Comparison of ENCODE assay signal across 10 mouse cellular contexts in the genomic region with DNA sequence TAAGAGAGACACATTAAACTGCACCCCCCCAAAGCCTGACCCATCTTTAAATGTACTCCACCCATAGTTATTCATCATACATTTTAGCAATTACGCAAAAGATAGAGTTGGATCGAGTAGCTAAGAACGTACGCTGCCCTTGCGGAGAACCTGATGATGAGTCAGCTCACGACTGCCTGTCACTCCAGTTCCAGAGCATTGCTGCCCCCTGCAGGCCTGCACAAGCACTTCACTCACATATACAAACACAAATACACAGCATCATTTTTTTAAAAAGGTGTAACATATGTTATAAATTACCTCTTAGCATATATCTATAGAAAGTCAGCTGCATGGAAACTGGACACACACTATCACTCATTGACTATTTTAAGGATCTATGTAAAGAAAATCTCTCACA. TPM values are rescaled to one million over a fixed set of nuclear protein-coding genes. Genes with fewer than 3 reads are reported as not detected.
A peak's percentile ranks its signal among the peaks of the same experiment; 100 is the strongest.
DNase-seq lines count a peak whose midpoint lies in the region; TF ChIP-seq lines count a peak whose summit lies in the region.
"Had no signal": no experiment of that assay in that cellular context is flagged by ENCODE, and none has a peak within 500 bp of the region (broad histone marks: within the 10 kb centered on the region; RNA-seq: fewer than 3 reads in every experiment).

No protein-coding gene starts in this region.

- no peak for DNase-seq in heart, adult 2 months
- no peak for DNase-seq in heart, adult 9 months (ENCODE audit: low spot score in 2 of 2)
- peak; percentile 9 for DNase-seq in ovary, postnatal 36 days (ENCODE audit: low spot score)
- DNase-seq in ovary, adult 18-20 months (ENCODE audit: low spot score): no peak
- DNase-seq in embryonic facial prominence, embryonic 10.5 days (ENCODE audit: low spot score): peak; percentile 47
- peak; percentile 48 for DNase-seq in mesoderm, embryonic 11.5 days (ENCODE audit: low read depth, low spot score)
- DNase-seq in layer of hippocampus, adult 11-12 months (ENCODE audit: low spot score): no peak
- no peak for DNase-seq in thymus, postnatal 10 days (ENCODE audit: low spot score in 2 of 2)

- no peak overlapping the region for H3K4me3 ChIP-seq in heart, adult 2 months
- no peak overlapping the region for H3K4me3 ChIP-seq in embryonic facial prominence, embryonic 10.5 days

- peak; percentile 54 for TF ChIP-seq CTCF in heart, adult 2 months (IDR thresholded peaks at IDR 0.05)

- no peaks in the 10 kb centered on the region for H3K79me2 ChIP-seq in heart, adult 2 months (replicated peaks; ENCODE audit: control insufficient read depth, insufficient read depth, low read length)

- TF ChIP-seq EP300 in heart, adult 2 months (IDR thresholded peaks at IDR 0.05; ENCODE audit: insufficient read depth, low read depth, low read length): no peak

- H3K4me1 ChIP-seq in heart, adult 2 months (ENCODE audit: control insufficient read depth, insufficient read depth, low read length): no peaks in the 10 kb centered on the region
- H3K4me1 ChIP-seq in embryonic facial prominence, embryonic 10.5 days: no peaks in the 10 kb centered on the region

- no peak overlapping the region for H3K27ac ChIP-seq in heart, adult 2 months
- no peak overlapping the region for H3K27ac ChIP-seq in embryonic facial prominence, embryonic 10.5 days (replicated peaks)
- H3K27ac ChIP-seq: macrophage had no signal

- 49% methylated on average over 6 of the region's 6 CpGs for WGBS in heart, adult 2 months
- WGBS in embryonic facial prominence, embryonic 10.5 days: 57% methylated on average over 6 of the region's 6 CpGs

- no peaks in the 10 kb centered on the region for H3K36me3 ChIP-seq in heart, adult 2 months (ENCODE audit: control insufficient read depth, insufficient read depth, low read length)
- no peaks in the 10 kb centered on the region for H3K36me3 ChIP-seq in embryonic facial prominence, embryonic 10.5 days (replicated peaks)
- H3K36me3 ChIP-seq: G1E had no signal

- intact Hi-C loops in heart, adult 2 months (cut with DNase I): no loop called here

- TF ChIP-seq POLR2A in heart, adult 2 months (IDR thresholded peaks at IDR 0.05; ENCODE audit: insufficient read depth, low read depth, low read length): no peak

- H3K27me3 ChIP-seq in heart, adult 2 months (ENCODE audit: control insufficient read depth, insufficient read depth, low read length): no peaks in the 10 kb centered on the region
- H3K27me3 ChIP-seq in embryonic facial prominence, embryonic 10.5 days (replicated peaks; ENCODE audit: low read depth, poor library complexity, severe bottlenecking): no peaks in the 10 kb centered on the region

- H3K9me3 ChIP-seq in embryonic facial prominence, embryonic 10.5 days: no peaks in the 10 kb centered on the region

- H3K9ac ChIP-seq in heart, adult 2 months (ENCODE audit: low read depth, low read length): no peak overlapping the region

RNA-seq across cellular contexts. Expression of a gene that starts 29.9 kb away (rescaled TPM):
- under 1 TPM; 0.65 to 0.96 TPM for total RNA-seq in heart, adult 2 months (2021)
- polyA plus RNA-seq in heart, adult 2 months (2012; rRNA removed): 0.18 TPM in 1 of 2 replicates, not detected in the other
- 0.05 and 0.13 TPM in 2 replicates for polyA plus RNA-seq in embryonic facial prominence, embryonic 10.5 days (2016; fragmentation: Nextera tagmentation; extraction: Ambion mirVana)
- polyA plus RNA-seq: G1E, macrophage had no signal

Comparison
In these comparisons a context has a peak if more than half of its experiments do, and no peak if none do; other contexts are left out.
1. DNase-seq: peak in ovary, postnatal 36 days (single experiment), embryonic facial prominence, embryonic 10.5 days (single experiment) and mesoderm, embryonic 11.5 days (single experiment); none in heart, adult 2 months (0 of 2), heart, adult 9 months (0 of 2), ovary, adult 18-20 months (single experiment), layer of hippocampus, adult 11-12 months (single experiment) and thymus, postnatal 10 days (0 of 2).